ENCODE assay signal across 29 mouse cellular contexts in genomic region chr6:50504711-50505110, GRCm38 (mm10). TPM values are rescaled to one million over a fixed set of nuclear protein-coding genes. Genes with fewer than 3 reads are reported as not detected.
A peak's percentile ranks its signal among the peaks of the same experiment; 100 is the strongest.
DNase-seq lines count a peak whose midpoint lies in the region; ATAC-seq lines count a peak whose summit lies in the region.
"Had no signal": no experiment of that assay in that cellular context is flagged by ENCODE, and none has a peak within 500 bp of the region (broad histone marks: within the 10 kb centered on the region; RNA-seq: fewer than 3 reads in every experiment).

No protein-coding gene starts in this region.

- no peaks in the 10 kb centered on the region for H3K36me3 ChIP-seq in intestine, embryonic 14.5 days (ENCODE audit: control insufficient read depth, insufficient read depth, low read length)
- H3K36me3 ChIP-seq in intestine, embryonic 15.5 days = no peaks in the 10 kb centered on the region
- H3K36me3 ChIP-seq in liver, embryonic 13.5 days = no peaks in the 10 kb centered on the region
- H3K36me3 ChIP-seq: embryonic facial prominence, embryonic 13.5 days; forebrain, embryonic 12.5 days; heart, embryonic 10.5 days; heart, embryonic 15.5 days; midbrain, embryonic 12.5 days had no signal

- no peak overlapping the region for H3K4me2 ChIP-seq in intestine, embryonic 14.5 days (ENCODE audit: low read length)
- no peak overlapping the region for H3K4me2 ChIP-seq in intestine, embryonic 15.5 days (replicated peaks)
- peak overlapping the region; percentile 57 for H3K4me2 ChIP-seq in liver, embryonic 13.5 days
- H3K4me2 ChIP-seq: embryonic facial prominence, embryonic 13.5 days; forebrain, embryonic 12.5 days; heart, embryonic 15.5 days; lung, embryonic 14.5 days; midbrain, embryonic 12.5 days had no signal

- no peaks in the 10 kb centered on the region for H3K9me3 ChIP-seq in intestine, embryonic 14.5 days (ENCODE audit: control insufficient read depth, low read length)
- H3K9me3 ChIP-seq in intestine, embryonic 15.5 days = no peaks in the 10 kb centered on the region
- H3K9me3 ChIP-seq in liver, embryonic 13.5 days (replicated peaks) = no peaks in the 10 kb centered on the region
- H3K9me3 ChIP-seq: embryonic facial prominence, embryonic 13.5 days; forebrain, embryonic 12.5 days; heart, embryonic 10.5 days; heart, embryonic 15.5 days; midbrain, embryonic 12.5 days had no signal

- no peak overlapping the region for H3K4me3 ChIP-seq in intestine, embryonic 14.5 days (ENCODE audit: low read depth, low read length)
- no peak overlapping the region for H3K4me3 ChIP-seq in intestine, embryonic 15.5 days (replicated peaks)
- peak overlapping the region; percentile 31 for H3K4me3 ChIP-seq in liver, embryonic 13.5 days (replicated peaks)
- H3K4me3 ChIP-seq: embryonic facial prominence, embryonic 13.5 days; forebrain, embryonic 12.5 days; heart, embryonic 10.5 days; heart, embryonic 15.5 days; midbrain, embryonic 12.5 days had no signal

- 74% methylated on average over 5 of the region's 5 CpGs for WGBS in intestine, embryonic 14.5 days
- WGBS in intestine, embryonic 15.5 days = 74% methylated on average over 5 of the region's 5 CpGs
- WGBS in liver, embryonic 13.5 days (ENCODE audit: insufficient replicate concordance) = 15% methylated on average over 5 of the region's 5 CpGs

- DNase-seq in intestine, embryonic 14.5 days (ENCODE audit: low spot score) = no peak
- peak; percentile 34 for DNase-seq in c-Kit-positive CD71-positive TER-119-negative erythroid progenitor cells, embryonic 14.5 days (ENCODE audit: low read depth)
- DNase-seq in liver, embryonic 13.5 days = peak; percentile 37
- DNase-seq in kidney, adult 8-10 months = no peak
- DNase-seq in left cerebral cortex, postnatal 4 days = no peak
- no peak for DNase-seq in embryo, embryonic 10 days (ENCODE audit: low spot score)
- DNase-seq: adrenal gland, adult 2 months; adrenal gland, postnatal 36 days; cerebellum, adult 8-10 months; cerebellum, postnatal 25 days; gastrocnemius, postnatal 10 days; kidney, postnatal 14 days; layer of hippocampus, adult 9-11 months; lung, embryonic 14.5 days; retina, postnatal 1 day; right cerebral cortex, postnatal 14 days; thymus, adult 18-20 months; thymus, postnatal 36 days had no signal

- peak overlapping the region; percentile 17; the same call in 1 of the 2 replicates for H3K27ac ChIP-seq in intestine, embryonic 14.5 days (ENCODE audit: low read depth)
- H3K27ac ChIP-seq in intestine, embryonic 15.5 days = no peak overlapping the region
- peak overlapping the region; percentile 66 for H3K27ac ChIP-seq in liver, embryonic 13.5 days
- H3K27ac ChIP-seq: forebrain, embryonic 12.5 days; heart, embryonic 10.5 days; heart, embryonic 15.5 days; hindbrain, postnatal 0 days; midbrain, embryonic 12.5 days had no signal

- H3K9ac ChIP-seq in intestine, embryonic 14.5 days (ENCODE audit: low read length) = no peak overlapping the region
- H3K9ac ChIP-seq in intestine, embryonic 15.5 days = no peak overlapping the region
- 0 out of 2 replicates have a peak overlapping the region, but pooled peaks have one; percentile 39 for H3K9ac ChIP-seq in liver, embryonic 13.5 days
- H3K9ac ChIP-seq: embryonic facial prominence, embryonic 13.5 days; forebrain, embryonic 12.5 days; heart, embryonic 15.5 days; lung, embryonic 14.5 days; midbrain, embryonic 12.5 days had no signal

- H3K4me1 ChIP-seq in intestine, embryonic 14.5 days (replicated peaks; ENCODE audit: control insufficient read depth, insufficient read depth, low read length) = peaks cover 6% of the 10 kb centered on the region; the same call in 1 of the 2 replicates
- H3K4me1 ChIP-seq in intestine, embryonic 15.5 days (replicated peaks) = no peaks in the 10 kb centered on the region
- peaks cover 20% of the 10 kb centered on the region for H3K4me1 ChIP-seq in liver, embryonic 13.5 days (replicated peaks)
- H3K4me1 ChIP-seq: forebrain, embryonic 12.5 days; heart, embryonic 10.5 days; heart, embryonic 15.5 days; midbrain, embryonic 12.5 days had no signal

- no peak for ATAC-seq in intestine, embryonic 14.5 days (replicated peaks; ENCODE audit: low FRiP score, low TSS enrichment, low read depth)
- ATAC-seq in intestine, embryonic 15.5 days = no peak
- peak; percentile 90 for ATAC-seq in liver, embryonic 13.5 days (ENCODE audit: low read depth)
- ATAC-seq in megakaryocyte progenitor cell, adult 5-6 weeks (replicated peaks; ENCODE audit: poor library complexity) = peak; percentile 77
- ATAC-seq: activated CD4-positive, CD25-positive, alpha-beta regulatory T cell, adult 4 months; CD4-positive, CD25-positive, alpha-beta regulatory T cell, adult 4 months; hindbrain, postnatal 0 days; intestine, postnatal 0 days had no signal

- H3K27me3 ChIP-seq in intestine, embryonic 14.5 days (replicated peaks; ENCODE audit: control insufficient read depth, insufficient read depth, low read length) = no peaks in the 10 kb centered on the region
- H3K27me3 ChIP-seq in intestine, embryonic 15.5 days (replicated peaks) = no peaks in the 10 kb centered on the region
- no peaks in the 10 kb centered on the region for H3K27me3 ChIP-seq in liver, embryonic 13.5 days
- H3K27me3 ChIP-seq: embryonic facial prominence, embryonic 13.5 days; forebrain, embryonic 12.5 days; heart, embryonic 15.5 days; midbrain, embryonic 12.5 days had no signal

- intact Hi-C loops in left cerebral cortex, postnatal 4 days (cut with DNase I) = no loop called here

RNA-seq across cellular contexts. Expression of gene Osbpl3, which starts 48.7 kb away (rescaled TPM):
- 10.1 and 10.4 TPM in 2 replicates for polyA plus RNA-seq in intestine, embryonic 14.5 days (2014; fragmentation: Nextera tagmentation; extraction: Ambion mirVana)
- polyA plus RNA-seq in intestine, embryonic 15.5 days (2015; fragmentation: Nextera tagmentation; extraction: Ambion mirVana) = 7.4 TPM in 2 replicates
- polyA plus RNA-seq in liver, embryonic 13.5 days (2015; fragmentation: Nextera tagmentation; extraction: Ambion mirVana) = 0.70 and 1.6 TPM in 2 replicates
- 6.4 and 6.9 TPM in 2 replicates for total RNA-seq in megakaryocyte progenitor cell, adult 5-6 weeks (2015)
- total RNA-seq in megakaryocyte progenitor cell, adult 5-6 weeks (2017) = 10.3 and 11.6 TPM in 2 replicates
- total RNA-seq in left cerebral cortex, postnatal 4 days (2021) = 10 to 100 TPM; 22.4 to 25.3 TPM

Comparison
In these comparisons a context has a peak if more than half of its experiments do, and no peak if none do; other contexts are left out.
1. ATAC-seq: peak in liver, embryonic 13.5 days (single experiment) and megakaryocyte progenitor cell, adult 5-6 weeks (single experiment); none in intestine, embryonic 14.5 days (single experiment) and intestine, embryonic 15.5 days (single experiment).
2. DNase-seq: peak in c-Kit-positive CD71-positive TER-119-negative erythroid progenitor cells, embryonic 14.5 days (single experiment) and liver, embryonic 13.5 days (single experiment); none in intestine, embryonic 14.5 days (single experiment), kidney, adult 8-10 months (0 of 2), left cerebral cortex, postnatal 4 days (single experiment) and embryo, embryonic 10 days (single experiment).